Mouse (Mus musculus) thymus, postnatal 10 days (tissue): ENCODE measurements around the gene Gnat1.

Source experiments
- DNase-seq, 2 experiments: peaks; one replicate each; pipeline ENCODE4 v3.0.0; 2021; ENCODE audit warnings: low spot score in 2 of 2

The Gnat1 gene

GRCm38 (mm10) chr9:107675671-107676301 is 3.7 kb downstream of the Gnat1 start:
- DNase-seq, result peak; percentile 42 to 66

DNA sequence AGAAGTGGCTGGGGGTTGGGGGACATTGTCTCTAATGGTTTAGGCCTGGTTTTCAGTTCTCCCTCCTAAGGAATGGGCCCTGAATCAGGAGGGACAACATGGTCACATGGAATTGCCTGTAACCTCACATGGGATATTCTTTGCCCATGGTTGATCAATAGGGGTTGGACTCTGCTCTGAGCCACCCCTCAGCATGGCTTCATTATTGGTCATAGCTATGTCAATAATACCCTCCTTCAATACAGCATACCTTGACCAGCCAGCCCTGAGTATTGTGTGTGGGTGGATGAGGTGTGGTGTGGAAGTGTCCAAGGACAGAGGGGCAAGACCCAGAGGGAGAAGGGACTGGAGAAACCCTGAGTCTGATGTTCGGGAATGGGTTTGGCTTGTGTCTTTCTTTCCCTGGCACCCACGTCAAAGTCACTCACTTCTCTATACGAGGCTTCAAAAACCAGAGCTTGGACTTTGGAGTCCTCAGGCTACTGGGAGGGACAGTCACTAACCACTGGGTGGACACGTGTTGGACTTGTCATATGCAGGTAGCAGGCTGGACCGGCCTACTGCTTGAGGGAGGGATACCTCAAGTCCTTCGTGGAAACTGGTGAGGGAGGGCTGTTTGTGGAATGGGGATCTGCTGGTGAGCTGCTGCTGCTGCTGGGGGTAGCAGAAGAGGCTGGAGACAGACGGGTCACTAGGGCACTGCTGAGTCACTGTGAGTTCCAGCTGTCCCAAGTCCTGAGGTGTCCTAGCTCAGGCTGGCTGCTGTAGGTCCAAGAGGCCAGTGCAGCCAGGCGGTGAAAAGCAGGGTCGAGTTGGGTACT is 4.7 kb downstream of the Gnat1 start:
- DNase-seq, result no peak

- DNase-seq, result no peak
These were observed 9.3 kb downstream of the Gnat1 start for GRCm38 (mm10) chr9:107670259-107670658.

- DNase-seq, result no peak
These were observed 10.0 kb downstream of the Gnat1 start, which contains the start of gene Slc38a3 for GRCm38 (mm10) chr9:107669480-107669945. Slc38a3 (minus strand) TSS chr9:107669530.

GRCm38 (mm10) chr9:107668916-107669315 is 10.6 kb downstream of the Gnat1 start:
- no peak for DNase-seq

DNA sequence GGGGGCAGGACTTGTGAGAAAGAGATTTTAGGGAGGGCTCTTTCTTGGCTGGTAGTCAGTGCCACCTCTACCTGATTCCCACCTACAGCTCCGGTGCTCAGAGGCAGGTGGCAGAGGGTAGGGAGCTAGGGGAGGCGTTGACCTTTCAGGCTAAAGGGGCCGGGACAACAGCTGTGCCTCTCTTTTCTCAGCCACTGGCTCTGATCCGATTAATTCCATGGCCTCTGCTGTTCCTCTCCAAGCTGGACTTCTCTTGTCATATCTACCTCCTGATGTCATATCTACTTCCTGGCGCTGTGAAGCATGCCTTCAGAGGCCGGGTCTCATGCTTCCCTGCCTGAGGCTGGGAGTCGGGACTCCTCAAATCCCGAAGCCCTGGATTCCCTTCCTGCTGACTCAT is 11.5 kb downstream of the Gnat1 start:
- DNase-seq, result no peak

DNA sequence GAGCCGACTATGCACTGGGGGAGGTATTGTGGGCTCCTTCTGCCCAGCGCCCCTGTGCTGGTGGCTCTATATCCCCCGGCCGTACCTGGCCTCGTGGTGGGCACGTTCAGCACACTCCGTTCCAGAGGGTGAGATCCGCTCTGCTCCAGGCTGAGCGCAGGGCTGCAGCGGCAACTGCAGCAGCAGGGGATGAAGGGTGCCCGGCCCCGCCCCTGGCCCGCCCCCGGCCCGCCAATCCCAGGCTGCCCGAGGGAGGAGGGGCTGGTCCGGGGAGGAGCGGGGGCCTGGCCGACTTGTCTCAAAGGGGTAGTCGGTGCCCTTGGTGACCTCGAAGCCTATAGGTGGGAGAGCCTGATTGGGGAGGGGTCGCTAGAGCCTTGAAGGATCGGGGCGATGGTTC is 12.3 kb downstream of the Gnat1 start:
- no peak for DNase-seq

DNA sequence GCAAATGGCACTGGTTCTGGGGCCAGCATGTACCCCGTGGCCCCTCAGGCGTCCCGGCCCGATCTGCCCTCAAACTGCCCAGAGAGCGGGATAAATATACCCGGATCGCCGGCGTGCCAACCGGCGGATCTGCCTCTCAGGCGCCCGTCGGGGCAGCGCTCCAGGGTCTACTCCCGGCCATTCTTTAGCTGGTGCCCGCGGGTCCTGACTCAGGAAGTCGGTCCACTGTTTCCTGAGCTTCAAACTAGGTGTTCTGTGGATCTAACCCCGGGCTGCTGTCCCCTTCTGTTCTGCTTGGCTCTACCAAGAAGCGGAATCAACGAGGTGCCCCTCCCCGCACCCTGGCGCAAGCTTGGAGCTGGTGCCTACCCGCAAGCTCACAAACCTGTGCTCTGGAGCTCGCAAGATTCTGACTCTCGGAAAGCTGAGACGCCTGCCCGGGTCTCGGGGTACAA is 12.7 kb downstream of the Gnat1 start:
- DNase-seq, result no peak

DNA sequence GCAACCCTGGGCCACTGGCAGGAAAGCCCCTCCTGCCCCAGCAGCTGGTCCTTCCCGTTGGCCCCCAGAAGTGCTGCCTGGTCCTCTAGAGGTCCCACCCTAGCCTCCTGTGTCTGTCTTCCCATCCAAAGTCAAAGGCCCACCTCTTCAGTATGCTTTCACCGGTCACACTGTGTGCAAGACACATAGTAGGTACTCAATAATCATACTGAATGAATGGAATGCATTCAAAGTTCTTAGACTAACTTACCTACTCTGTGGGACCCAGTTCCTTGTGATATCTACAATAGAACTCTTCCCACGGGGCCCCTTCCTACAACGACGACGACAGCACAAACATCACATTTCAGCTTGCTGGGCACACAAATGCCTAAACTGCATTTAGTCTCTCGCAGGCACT is 14.2 kb downstream of the Gnat1 start:
- DNase-seq, result no peak

- DNase-seq, result no peak
These were observed 16.0 kb downstream of the Gnat1 start for GRCm38 (mm10) chr9:107663525-107663924.

GRCm38 (mm10) chr9:107662342-107662741 is 17.2 kb downstream of the Gnat1 start:
- no peak for DNase-seq

- DNase-seq, result no peak
These were observed 18.7 kb downstream of the Gnat1 start for GRCm38 (mm10) chr9:107660777-107661176.

DNA sequence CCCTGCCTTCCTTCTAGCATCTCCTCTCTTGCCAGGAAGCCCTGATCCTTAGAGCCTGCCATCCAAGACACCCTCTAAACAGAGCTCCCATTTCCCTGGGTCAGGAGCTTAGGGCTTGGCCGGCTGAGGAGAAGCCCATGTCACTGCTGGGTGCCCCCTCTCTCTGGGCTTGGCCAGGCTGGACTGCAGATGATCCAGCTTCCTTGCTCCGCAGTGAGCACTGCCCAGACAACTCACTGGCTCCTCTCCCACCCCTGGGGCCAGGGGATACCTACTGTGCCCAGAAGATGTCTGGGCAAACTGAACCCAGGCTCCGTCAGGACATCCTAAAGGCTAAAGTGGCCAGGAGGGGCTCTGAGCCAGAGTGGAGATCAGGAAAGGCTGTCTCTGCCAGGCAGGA is 19.6 kb downstream of the Gnat1 start:
- DNase-seq, result no peak

- DNase-seq, result no peak
These were observed 20.0 kb downstream of the Gnat1 start for GRCm38 (mm10) chr9:107659551-107659950.

- no peak for DNase-seq
These were observed 21.4 kb downstream of the Gnat1 start for GRCm38 (mm10) chr9:107658096-107658495.

GRCm38 (mm10) chr9:107657144-107657543 is 22.4 kb downstream of the Gnat1 start:
- no peak for DNase-seq

GRCm38 (mm10) chr9:107654585-107654984 is 24.9 kb downstream of the Gnat1 start:
- DNase-seq, result no peak

- DNase-seq, result no peak
These were observed 26.0 kb downstream of the Gnat1 start for GRCm38 (mm10) chr9:107653474-107653873.

- no peak for DNase-seq
These were observed 28.6 kb downstream of the Gnat1 start for GRCm38 (mm10) chr9:107650708-107651481.

DNA sequence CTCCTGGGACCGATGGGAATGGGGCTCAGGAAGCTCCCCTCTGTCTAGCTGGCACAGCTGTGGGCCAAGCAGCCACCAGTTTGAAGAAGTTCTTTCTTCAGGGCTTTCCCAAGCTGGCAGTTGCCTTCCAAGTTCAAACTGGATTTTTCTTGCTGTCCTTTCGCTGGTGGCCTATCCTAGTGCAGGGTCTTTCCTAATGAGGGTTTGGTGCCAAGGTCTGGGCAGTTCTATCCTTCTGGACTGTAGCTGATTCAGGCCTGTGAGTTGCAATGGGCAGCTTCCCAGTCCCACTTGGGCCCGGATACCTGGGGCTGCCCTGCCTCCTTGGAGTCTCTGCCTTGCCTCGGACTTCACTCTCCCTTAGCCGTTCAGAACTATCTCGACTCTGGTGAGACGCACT is 29.3 kb downstream of the Gnat1 start:
- DNase-seq, result no peak

DNA sequence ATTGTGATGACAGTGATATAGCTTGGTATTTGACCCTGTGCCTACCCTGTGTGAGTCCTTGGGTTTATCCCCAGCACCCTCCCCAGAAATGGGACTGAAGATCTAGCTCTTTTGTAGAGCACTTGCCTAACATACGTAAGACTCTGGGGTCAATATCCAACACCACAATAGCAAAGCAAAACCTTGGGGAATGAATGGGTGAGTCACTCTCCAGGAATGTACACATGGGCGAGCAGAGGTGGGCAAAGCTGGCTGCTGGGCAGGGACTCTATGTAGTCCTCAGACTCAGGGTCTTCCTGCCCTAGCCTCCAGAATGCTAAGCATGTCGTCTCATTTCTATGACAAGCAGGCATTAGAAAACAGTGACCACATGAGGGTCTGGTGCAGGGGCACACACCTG is 30.7 kb downstream of the Gnat1 start:
- DNase-seq, result no peak

DNA sequence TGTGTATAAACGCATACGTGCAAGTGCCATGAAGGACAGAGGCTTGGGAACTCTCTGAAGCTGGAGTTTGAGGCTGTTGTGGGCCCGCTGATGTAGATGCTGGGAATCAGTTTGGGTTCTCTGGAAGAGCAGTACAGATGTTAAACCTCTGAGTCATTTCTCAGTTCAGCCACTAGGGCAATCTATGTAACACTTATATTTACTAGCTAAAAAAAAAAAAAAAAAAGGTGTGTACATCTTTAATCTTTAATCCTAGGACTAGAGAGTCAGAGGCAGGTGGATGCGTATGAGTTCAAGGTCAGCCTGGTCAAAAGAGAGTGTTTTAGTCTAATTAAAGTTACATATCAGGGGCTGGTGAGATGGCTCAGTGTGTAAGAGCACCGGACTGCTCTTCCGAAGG is 32.5 kb downstream of the Gnat1 start:
- no peak for DNase-seq
